Mouse (Mus musculus) lung, postnatal 0 days (tissue): ENCODE results near the gene Lypd5.

Experiments used
- CTCF ChIP-seq: IDR thresholded peaks from 2 replicates; pipeline ENCODE4 v1.5.1; 2016; ENCODE audit warnings: antibody characterized with exemption, mild to moderate bottlenecking
- EP300 ChIP-seq: IDR thresholded peaks from 2 replicates; pipeline ENCODE4 v1.6.1; 2016; ENCODE audit warnings: antibody characterized with exemption, mild to moderate bottlenecking, control low read depth

GRCm38 (mm10) chr7:24399256-24400081, 50.5 kb downstream of the Lypd5 start, which contains the start of gene Smg9:
- TF ChIP-seq CTCF, result no peak
- 0 out of 2 replicates have a peak, but pooled peaks have one; percentile 29 for TF ChIP-seq EP300
